10 mouse cellular contexts compared by ENCODE assay signal in the genomic region with DNA sequence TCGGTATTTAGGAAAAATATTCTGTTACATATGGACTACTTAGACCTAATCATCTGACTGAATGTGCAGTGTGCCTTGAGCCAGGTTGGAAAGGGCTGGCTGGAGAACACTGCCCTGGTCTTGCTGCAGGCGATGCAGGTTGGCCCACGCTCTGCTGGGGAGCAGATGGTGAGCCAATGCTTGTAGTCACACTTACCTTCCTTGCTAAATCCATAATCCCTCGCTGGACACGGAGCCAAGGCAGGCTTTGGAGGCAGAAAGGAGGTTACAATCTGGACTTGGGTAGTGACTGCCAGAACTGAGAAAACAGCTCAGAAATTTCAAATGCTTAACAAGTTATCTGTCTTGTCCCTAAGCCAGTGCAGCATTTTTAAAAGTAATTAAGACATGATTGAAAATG.
DNase-seq lines count a peak whose midpoint lies in the region; ATAC-seq and TF ChIP-seq lines count a peak whose summit lies in the region.
"Had no signal": no experiment of that assay in that cellular context is flagged by ENCODE, and none has a peak within 500 bp of the region (broad histone marks: within the 10 kb centered on the region; RNA-seq: fewer than 3 reads in every experiment).

No protein-coding gene starts in this region.

- ATAC-seq in forebrain, embryonic 11.5 days (replicated peaks; ENCODE audit: low FRiP score), result 0 out of 2 replicates have a peak, but pooled peaks have one; percentile 33

- no peaks in the 10 kb centered on the region for H3K4me1 ChIP-seq in forebrain, embryonic 11.5 days (replicated peaks; ENCODE audit: control insufficient read depth, insufficient read depth, low read length)
- H3K4me1 ChIP-seq in forebrain, embryonic 10.5 days, result no peaks in the 10 kb centered on the region
- no peaks in the 10 kb centered on the region for H3K4me1 ChIP-seq in kidney, adult 2 months (ENCODE audit: control insufficient read depth, insufficient read depth, low read length)

- H3K4me3 ChIP-seq in forebrain, embryonic 11.5 days (ENCODE audit: low read depth, low read length), result no peak overlapping the region
- H3K4me3 ChIP-seq in forebrain, embryonic 10.5 days, result no peak overlapping the region
- H3K4me3 ChIP-seq in kidney, adult 2 months (ENCODE audit: insufficient read depth, low read depth, low read length), result no peak overlapping the region
- H3K4me3 ChIP-seq: erythroblast, embryonic 14.5 days had no signal

- no peak for TF ChIP-seq POLR2A in kidney, adult 2 months (IDR thresholded peaks at IDR 0.05; ENCODE audit: low read depth, low read length)

- H3K27me3 ChIP-seq in forebrain, embryonic 11.5 days (ENCODE audit: control insufficient read depth, insufficient read depth, low read length), result no peaks in the 10 kb centered on the region
- H3K27me3 ChIP-seq in forebrain, embryonic 10.5 days (ENCODE audit: poor library complexity, severe bottlenecking), result no peaks in the 10 kb centered on the region
- H3K27me3 ChIP-seq in kidney, adult 2 months (replicated peaks; ENCODE audit: control insufficient read depth, insufficient read depth, low read length), result no peaks in the 10 kb centered on the region

- WGBS in forebrain, embryonic 11.5 days, result 66% methylated on average over 5 of the region's 5 CpGs
- 62% methylated on average over 5 of the region's 5 CpGs for WGBS in forebrain, embryonic 10.5 days
- WGBS in kidney, adult 2 months, result 71% methylated on average over 5 of the region's 5 CpGs

- no peak overlapping the region for H3K9ac ChIP-seq in forebrain, embryonic 11.5 days (ENCODE audit: low read length)

- no peak overlapping the region for H3K4me2 ChIP-seq in forebrain, embryonic 11.5 days (ENCODE audit: low read depth, low read length, severe bottlenecking)

- no peaks in the 10 kb centered on the region for H3K36me3 ChIP-seq in forebrain, embryonic 11.5 days (ENCODE audit: control insufficient read depth, insufficient read depth, low read length)
- no peaks in the 10 kb centered on the region for H3K36me3 ChIP-seq in forebrain, embryonic 10.5 days (replicated peaks)
- no peaks in the 10 kb centered on the region for H3K36me3 ChIP-seq in kidney, adult 2 months (ENCODE audit: control insufficient read depth, insufficient read depth, low read length)

- no peaks in the 10 kb centered on the region for H3K9me3 ChIP-seq in forebrain, embryonic 11.5 days (ENCODE audit: control insufficient read depth, low read length)
- H3K9me3 ChIP-seq in forebrain, embryonic 10.5 days, result no peaks in the 10 kb centered on the region

- DNase-seq in forebrain, embryonic 11.5 days (ENCODE audit: low spot score), result no peak
- no peak for DNase-seq in forebrain, embryonic 10.5 days (ENCODE audit: extremely low spot score, low spot score)
- peak; percentile 71 to 84 for DNase-seq in frontal cortex, adult 2 months (ENCODE audit: extremely low spot score in 1 of 2, low spot score in 1 of 2)
- DNase-seq in left cerebral cortex, adult 11 months (ENCODE audit: low spot score), result peak; percentile 59
- peak; percentile 72 to 77 for DNase-seq in right cerebral cortex, adult 2 months (ENCODE audit: low spot score in 2 of 2)
- DNase-seq in ovary, postnatal 36 days (ENCODE audit: low spot score), result no peak
- no peak for DNase-seq in urinary bladder, adult 2 months (ENCODE audit: low spot score)
- DNase-seq in kidney, adult 2 months, result no peak
- DNase-seq: kidney, postnatal 10 days had no signal

- no peak for TF ChIP-seq CTCF in kidney, adult 2 months (conservative IDR thresholded peaks at IDR 0.05; ENCODE audit: insufficient read depth, insufficient read length, low read depth, low read length)

- no peak overlapping the region for H3K27ac ChIP-seq in forebrain, embryonic 11.5 days (ENCODE audit: low read depth, low read length)
- no peak overlapping the region for H3K27ac ChIP-seq in forebrain, embryonic 10.5 days
- H3K27ac ChIP-seq in kidney, adult 2 months (ENCODE audit: insufficient read depth, low read depth, low read length), result no peak overlapping the region

Comparison
In these comparisons a context has a peak if more than half of its experiments do, and no peak if none do; other contexts are left out.
1. DNase-seq: peak in frontal cortex, adult 2 months (2 of 2), left cerebral cortex, adult 11 months (single experiment) and right cerebral cortex, adult 2 months (2 of 2); none in forebrain, embryonic 11.5 days (single experiment), forebrain, embryonic 10.5 days (single experiment), ovary, postnatal 36 days (single experiment), urinary bladder, adult 2 months (single experiment) and kidney, adult 2 months (single experiment).